Mouse (Mus musculus): ENCODE measurements around the gene Ripor1. TPM values are rescaled to one million over a fixed set of nuclear protein-coding genes. Genes with fewer than 3 reads are reported as not detected.

The Ripor1 gene
- total RNA-seq, 2 experiments from 2014 or later, result 41.7 to 50.9 TPM

DNA sequence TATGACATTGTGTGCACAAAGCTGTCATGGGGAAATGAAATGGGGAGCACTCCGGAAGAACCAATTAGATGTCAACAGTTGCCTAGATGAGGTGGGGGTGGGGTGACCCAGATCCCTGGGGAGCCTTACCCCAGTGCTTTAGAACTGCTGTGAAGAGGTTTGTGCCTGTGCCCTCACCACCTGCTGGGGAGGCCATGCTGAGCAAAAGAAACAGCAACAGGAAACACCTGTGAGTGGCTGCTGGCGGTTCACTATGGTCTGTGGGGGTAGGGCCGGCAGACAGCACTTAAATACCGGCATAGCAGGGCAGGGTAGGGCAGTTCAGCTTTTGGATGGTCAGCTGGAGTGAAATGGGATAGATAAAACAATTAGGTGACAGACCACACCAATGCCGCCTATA, 18.1 kb downstream of the Ripor1 start:
- DNase-seq (ENCODE audit: low spot score), result no peak
- intact Hi-C loops (cut with DNase I), result loop anchor here (2.0 to 5.0 kb wide), 3 partner anchors 56 to 309 kb away; partner anchors contain the start of genes Atp6v0d1 and Ctrl

DNA sequence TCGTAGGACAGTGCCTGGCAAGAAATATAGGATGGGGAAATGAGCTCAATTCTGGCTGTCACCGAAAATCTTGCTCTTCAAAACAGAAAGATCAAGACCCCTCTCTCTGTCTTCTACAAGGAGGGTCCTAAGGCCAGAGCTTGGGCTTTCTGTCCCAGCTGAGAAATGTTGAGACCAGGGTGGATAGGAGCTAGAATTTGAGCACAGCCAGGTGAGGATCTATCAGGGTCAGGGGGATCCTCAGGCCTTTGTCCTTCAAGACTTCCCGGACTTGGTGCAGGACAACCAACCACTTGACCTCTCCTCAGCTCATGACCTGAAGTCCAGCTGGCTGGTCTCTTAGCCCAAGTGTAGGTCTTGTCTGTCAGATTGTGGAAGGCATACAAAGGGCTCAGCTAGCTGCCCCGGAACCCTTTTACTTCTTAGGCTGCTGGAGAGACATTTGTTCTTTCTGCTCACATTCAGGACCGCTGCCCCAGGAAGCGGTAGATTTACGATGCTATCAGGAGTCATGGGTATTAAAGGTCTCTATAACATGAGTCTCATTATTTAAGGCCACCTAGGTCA, 18.7 kb downstream of the Ripor1 start:
- intact Hi-C loops (cut with DNase I), result loop anchor here (2.0 to 5.0 kb wide), 3 partner anchors 56 to 309 kb away; partner anchors contain the start of genes Atp6v0d1 and Ctrl
- no peak for DNase-seq (ENCODE audit: low spot score)

DNA sequence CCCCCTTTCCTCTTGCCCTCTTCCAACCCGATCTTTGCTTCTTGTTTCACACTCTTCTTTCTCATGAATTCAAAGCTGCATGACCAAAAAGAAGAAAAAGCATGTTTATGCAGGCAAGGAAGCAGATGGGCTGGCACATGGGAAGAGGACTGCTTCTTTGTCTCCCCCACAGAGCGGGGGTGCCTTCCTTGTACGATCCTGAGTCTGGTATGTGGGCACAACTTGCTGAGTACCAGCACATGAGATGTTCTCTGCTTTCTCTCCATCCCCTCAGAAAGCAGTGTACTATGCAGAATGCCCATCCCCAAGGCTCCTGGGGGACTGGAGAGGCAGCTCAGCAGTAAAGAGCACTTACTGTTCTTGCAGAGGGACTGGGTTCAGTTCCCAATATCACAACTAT, 19.3 kb downstream of the Ripor1 start:
- no peak for DNase-seq (ENCODE audit: low spot score)
- intact Hi-C loops (cut with DNase I), result loop anchor here (5.0 kb wide), 2 partner anchors 57 to 308 kb away; partner anchors contain the start of genes Atp6v0d1 and Ctrl

DNA sequence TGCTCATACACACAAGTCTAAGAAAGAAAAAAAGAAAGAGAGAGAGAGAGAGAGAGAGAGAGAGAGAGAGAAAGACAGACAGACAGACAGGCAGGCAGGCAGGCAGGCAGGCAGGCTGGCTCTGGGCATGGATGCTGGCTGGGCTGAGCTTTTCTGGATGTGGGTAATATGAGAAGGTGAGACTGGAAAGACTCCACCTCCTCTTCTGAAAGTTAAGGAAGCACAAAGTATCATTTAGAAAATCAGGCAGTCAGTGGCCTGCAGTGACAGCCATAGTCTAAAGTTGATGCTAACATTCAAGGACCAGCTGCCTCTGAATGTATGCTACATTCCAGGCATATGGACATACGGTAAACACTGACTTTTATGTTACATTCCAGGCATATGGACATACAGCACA, 19.8 kb downstream of the Ripor1 start:
- intact Hi-C loops (cut with DNase I), result loop anchor here (5.0 kb wide), 2 partner anchors 58 to 307 kb away; partner anchors contain the start of genes Atp6v0d1 and Ctrl
- DNase-seq (ENCODE audit: low spot score), result no peak

DNA sequence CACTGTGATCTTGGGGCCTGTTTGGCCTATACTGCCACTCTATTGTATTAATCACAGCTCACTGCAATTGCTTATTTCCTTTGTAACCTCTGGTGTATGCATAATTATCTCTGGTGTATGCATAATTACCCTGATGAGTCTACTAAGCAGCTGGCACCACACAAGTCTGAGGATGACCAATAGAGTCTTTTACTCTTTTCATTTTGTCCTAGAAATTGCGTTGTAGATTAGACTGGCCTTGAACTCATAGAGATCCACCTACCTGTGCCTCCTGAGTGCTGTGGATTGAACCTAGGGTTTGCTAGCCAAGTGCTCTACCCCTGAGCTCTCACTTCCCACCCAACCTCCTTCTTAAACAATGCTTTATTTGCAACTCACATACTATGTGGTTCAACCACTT, 21.0 kb downstream of the Ripor1 start:
- DNase-seq (ENCODE audit: low spot score), result no peak
- intact Hi-C loops (cut with DNase I), result no loop called here

DNA sequence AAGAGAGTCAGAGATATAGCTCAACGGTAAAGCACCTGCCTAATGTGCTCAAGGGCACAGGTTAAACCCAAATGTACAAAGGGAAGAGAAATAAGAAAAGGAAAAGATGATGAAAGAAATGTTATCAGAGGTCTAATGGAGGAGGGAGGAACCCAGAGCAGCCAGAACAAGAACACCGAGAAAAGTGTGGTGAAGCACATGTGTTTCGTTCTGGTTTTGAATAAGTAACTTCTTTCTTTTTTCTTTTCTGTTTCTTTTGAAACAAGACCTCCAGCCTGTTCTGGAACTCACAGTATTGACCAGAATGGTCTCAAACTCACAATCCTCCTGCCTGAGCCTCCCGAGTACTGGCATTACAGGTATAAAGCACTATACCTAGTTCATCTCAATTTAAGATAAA, 24.3 kb downstream of the Ripor1 start:
- intact Hi-C loops (cut with DNase I), result no loop called here
- DNase-seq (ENCODE audit: low spot score), result no peak

DNA sequence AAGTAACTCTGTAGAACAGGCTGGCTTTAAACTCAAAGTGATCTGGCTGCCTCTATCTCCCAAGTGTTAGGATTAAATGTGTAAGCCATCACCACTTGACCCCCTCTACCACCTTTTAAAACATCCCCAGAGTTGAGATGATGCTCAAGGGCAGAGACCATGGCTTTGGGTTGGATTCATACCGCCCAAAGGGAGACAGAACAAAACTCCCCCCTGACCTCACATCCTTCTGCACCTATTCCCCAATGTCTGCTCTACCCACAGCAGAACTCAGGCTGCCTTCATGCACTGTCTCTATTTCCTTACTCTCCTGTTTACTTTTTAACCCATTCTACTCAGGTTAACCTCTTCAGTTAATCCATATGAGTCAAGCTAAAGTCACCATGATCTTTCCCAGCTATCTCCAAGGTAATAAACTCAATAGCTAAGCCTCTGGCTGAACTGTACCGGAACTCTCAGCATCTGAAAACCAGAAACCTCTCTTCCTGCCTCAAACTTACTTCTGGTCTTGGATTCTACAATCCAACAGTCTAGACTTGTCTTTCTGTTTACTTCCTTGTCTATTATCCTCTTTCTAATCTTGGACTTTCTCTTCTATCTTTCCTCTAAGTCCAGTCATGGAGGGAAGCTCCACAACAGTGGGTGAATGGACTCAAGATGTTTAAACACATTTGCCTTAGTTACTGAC, 29.9 kb downstream of the Ripor1 start:
- intact Hi-C loops (cut with DNase I), result loop anchor here (2.0 to 5.0 kb wide), 2 partner anchors 20 to 52 kb away; partner anchors contain the start of gene Carmil2

DNA sequence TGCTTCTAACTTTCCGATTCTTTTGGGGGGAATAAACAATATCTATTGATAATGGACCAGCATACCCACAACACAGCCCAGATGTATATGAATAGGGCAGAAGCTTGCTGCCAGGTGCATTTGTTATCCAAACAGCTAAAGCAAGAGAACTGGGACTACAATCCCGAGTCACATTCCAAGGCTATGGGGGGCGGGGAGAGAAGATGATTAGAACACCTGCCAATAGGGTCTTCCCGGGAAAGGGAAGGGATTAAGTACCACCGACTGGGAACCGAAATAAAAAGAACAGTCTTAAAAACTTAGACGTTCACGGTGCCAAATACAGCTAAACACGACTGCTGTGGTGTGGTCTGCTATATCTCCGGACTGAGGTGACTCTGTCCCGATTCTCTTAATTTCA, 30.4 kb downstream of the Ripor1 start:
- no peak for DNase-seq (ENCODE audit: low spot score)
- intact Hi-C loops (cut with DNase I), result loop anchor here (2.0 to 5.0 kb wide), 2 partner anchors 21 to 52 kb away; partner anchors contain the start of gene Carmil2

More for the DNA sequence above, 29.9 kb downstream of the Ripor1 start:
- no peak for DNase-seq (ENCODE audit: low spot score)

DNA sequence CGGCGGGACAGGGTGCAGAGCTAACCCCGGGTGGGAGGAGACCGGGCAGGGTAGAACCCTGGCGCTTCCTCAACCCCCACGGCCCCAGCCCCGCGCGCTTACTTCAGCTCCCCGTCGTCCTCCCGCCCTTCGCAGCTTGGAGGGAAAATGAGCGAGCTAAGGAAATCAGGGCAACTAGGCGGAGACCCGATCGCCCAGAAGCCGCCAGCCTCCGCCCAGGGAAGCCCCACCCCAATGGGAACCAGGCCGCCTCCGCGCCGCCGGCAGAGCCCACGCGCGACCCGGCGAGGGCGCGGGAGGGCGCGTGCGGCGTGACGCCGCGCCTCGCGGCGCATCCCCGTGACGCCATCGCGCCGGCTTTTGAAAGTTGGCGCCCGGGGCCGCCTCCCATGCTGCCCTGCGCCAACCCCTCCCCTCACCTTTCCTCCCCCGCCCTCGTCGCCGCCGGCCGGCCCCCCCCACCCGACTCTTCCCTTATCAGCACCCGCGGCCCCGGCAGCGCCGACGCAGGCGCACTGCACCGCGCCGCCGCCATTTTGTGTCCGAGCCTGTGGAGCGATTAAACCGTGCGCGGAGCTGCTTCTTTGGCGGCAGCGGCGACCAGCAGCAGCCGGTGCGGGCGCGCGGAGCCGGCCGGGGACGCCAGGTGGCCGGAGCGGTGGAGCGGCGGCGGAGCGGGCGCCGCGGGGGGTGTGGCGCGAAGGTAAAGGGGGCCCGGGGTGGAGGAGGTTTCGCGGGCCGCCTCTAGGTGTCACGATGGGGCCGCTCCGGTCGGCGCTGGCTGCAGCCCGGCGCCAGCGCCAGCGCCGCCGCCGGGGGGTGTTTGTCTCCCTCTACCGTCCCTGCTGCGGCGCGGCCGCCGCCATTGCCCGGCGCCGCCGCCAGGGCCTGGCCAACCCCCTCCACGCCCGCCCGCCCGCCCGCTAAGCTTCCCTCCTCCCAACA, 31.2 kb downstream of the Ripor1 start, which contains the start of gene Ctcf:
Gene Ctcf (plus strand): TSS at position 551 of the 945 bp plus-strand sequence.
- peak; percentile 83 for DNase-seq (ENCODE audit: low spot score)
- intact Hi-C loops (cut with DNase I), result loop anchor here (2.0 to 5.0 kb wide), 2 partner anchors 39 to 51 kb away; partner anchors contain the start of gene Carmil2

DNA sequence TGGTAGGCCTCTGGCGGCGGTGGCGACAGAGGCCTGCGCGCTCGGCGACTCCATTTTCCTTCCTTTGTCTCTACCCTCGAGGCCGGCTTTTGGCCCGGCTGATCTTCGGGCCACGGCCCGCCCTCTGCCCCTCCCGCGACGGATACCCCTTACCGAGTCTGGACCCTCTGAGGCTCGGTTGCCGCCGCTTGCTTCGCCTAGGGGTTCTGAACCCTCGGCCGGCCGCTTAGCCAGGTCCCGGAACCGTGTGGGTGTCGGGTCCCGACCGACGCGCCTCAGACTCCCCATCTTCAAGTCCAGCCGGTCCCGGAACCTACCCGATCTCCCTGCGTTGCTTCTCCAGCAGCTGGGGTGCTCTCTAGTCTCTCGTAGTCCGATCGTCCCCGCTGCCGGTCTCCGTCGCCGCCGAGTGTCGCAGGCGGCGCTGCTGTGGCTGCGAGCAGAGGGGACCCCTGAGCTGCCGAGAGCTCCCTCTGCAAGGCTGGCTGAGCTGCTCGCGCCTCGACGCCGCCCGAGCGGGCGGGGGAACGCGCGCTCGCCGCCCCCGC, 32.0 kb downstream of the Ripor1 start, which contains the start of gene Agrp:
Gene Agrp (minus strand): TSS at position 431 of the 548 bp plus-strand sequence.
- no peak for DNase-seq (ENCODE audit: low spot score)
- intact Hi-C loops (cut with DNase I), result loop anchor here (2.0 to 5.0 kb wide), 2 partner anchors 40 to 50 kb away; partner anchors contain the start of gene Carmil2

DNA sequence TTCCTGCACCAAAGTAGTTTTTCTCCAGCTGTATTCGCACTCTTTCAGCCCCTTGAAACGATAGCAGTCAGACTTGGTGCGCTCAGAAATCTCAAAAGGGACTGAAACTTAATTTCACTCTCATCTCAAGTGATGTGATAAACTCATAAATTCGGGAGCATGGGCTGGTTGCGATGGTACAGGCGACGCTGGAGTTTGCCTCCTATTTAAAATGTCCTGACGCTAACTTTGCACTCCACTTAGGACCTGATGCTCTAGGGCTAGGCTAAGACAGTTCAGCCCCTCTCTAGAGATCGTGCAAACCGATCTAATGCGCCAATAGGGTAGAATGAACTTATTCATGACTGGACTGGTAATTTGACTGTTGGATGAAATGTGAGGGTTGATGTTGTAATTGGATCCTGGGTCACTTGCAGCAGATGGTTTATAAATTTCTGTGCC, 32.6 kb downstream of the Ripor1 start:
- DNase-seq (ENCODE audit: low spot score), result no peak
- intact Hi-C loops (cut with DNase I), result loop anchor here (2.0 to 5.0 kb wide), 2 partner anchors 41 to 50 kb away; partner anchors contain the start of gene Carmil2

DNA sequence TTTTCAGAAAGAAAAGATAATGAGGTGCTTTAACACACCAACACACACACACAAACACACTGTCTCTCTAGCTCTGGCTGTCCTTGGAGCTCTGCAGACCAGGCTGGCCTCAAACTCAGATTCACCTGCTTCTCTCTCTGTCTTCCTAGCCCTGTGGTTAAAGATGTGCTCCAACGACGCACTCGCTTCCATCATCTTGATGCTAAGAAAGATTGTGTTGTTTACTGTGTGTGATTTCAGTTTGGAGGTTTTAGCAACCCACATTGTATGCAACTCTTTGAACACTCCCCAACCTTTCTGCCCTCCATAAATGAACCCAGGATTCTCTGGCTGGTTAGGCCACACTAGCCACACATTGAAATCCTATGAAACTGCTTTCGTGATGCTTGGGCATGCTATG, 33.5 kb downstream of the Ripor1 start:
- no peak for DNase-seq (ENCODE audit: low spot score)
- intact Hi-C loops (cut with DNase I), result loop anchor here (5.0 kb wide), 1 partner anchor 49 kb away; the partner anchor contains the start of gene Carmil2

DNA sequence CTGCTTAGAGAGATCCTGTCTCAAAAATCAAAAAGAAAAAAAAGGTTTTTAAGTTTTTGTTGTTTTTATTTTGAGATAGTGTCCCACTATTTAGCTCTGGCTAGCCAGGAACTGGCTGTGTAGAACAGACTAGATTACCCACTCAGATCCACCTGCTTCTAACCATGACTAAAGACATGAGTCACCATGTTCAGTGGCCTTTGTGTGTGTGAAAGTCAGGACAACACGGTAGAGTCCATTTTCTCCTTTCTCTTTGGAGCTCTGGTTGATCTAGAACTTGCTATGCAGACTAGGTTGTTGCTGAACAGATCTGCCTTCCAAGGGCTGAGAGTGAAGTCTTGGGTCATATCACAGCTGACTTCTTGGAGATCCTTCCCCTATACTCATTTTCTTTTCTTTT, 34.8 kb downstream of the Ripor1 start:
- intact Hi-C loops (cut with DNase I), result loop anchor here (5.0 kb wide), 1 partner anchor 47 kb away; the partner anchor contains the start of gene Carmil2

DNA sequence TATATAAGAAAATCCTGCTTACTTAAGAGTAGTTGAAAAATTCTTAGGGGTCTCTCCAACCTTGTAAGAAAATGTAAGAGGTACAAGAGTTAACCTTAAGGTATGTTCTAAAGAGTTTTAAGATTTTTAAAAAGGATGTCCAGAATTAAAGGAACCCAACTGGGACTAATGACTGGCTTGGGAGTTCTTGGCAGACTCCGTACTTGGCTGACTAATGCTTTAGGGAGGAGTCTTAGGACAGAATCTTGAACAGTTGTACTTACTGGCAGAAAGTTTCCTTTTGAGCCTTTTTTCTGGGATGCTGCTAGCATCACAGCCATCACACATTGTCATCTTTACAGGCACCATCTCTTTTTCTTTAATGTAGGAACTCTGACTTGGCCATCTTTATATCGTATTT, 35.5 kb downstream of the Ripor1 start:
- no peak for DNase-seq (ENCODE audit: low spot score)
- intact Hi-C loops (cut with DNase I), result no loop called here

More for the DNA sequence above, 34.8 kb downstream of the Ripor1 start:
- DNase-seq (ENCODE audit: low spot score), result no peak

DNA sequence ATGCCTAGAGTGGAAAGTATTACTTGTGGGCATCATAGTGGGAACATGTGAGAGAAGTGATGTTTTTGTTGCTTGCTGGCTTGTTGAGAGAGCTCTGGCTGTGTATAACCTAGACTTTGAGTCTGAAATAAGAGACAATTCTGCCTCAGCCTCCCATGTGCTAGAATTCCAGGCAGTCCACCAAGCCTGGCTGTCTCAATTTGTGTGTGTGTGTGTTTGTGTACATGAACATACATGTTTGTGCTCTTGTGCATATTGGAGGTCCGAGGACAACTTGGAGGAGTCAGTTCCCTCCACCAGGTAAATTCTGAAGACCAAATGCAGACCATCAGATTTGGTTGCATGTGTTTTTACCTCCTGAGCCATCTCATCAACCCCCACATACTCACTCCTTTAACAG, 40.1 kb downstream of the Ripor1 start:
- intact Hi-C loops (cut with DNase I), result no loop called here
- DNase-seq (ENCODE audit: low spot score), result no peak

DNA sequence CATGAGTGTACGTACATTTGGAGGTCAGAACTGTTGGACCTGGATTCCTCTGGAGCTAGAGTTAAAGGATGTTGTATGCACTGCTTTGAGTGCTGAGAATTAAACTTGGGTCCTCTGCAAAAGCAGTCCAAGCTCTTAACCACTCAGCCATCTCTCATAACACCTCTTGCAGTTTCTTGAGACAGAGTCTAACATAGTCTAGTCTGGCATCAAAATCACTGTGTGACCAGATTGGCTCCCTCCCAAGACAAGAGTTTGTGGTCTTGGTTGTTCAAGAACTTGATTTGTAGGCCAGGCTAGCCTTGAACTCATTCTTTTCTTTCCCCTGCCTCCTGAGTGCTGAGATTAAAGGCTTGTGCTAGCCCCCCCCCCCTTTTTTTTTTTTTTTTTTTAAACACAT, 43.9 kb downstream of the Ripor1 start:
- no peak for DNase-seq (ENCODE audit: low spot score)
- intact Hi-C loops (cut with DNase I), result no loop called here

DNA sequence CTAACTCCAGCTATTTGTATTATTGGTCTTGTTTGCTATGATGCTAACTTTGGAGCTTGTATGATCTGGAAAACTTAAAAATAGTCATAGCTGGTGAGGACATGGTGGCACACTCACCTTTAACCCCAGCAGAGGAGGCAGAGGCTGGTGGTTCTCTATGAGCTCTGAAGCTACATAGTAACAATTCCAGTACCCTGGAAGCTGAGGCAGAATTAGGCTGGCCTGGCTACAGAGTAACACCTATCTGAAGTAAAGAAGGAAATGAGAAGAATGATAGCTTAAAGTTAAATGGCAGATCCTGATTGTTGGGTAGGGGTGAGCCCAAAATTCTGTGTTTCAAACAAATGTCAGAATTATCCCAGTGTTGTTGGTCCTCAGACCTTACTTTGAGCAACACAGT, 52.6 kb downstream of the Ripor1 start:
- intact Hi-C loops (cut with DNase I), result no loop called here
- DNase-seq (ENCODE audit: low spot score), result no peak

DNA sequence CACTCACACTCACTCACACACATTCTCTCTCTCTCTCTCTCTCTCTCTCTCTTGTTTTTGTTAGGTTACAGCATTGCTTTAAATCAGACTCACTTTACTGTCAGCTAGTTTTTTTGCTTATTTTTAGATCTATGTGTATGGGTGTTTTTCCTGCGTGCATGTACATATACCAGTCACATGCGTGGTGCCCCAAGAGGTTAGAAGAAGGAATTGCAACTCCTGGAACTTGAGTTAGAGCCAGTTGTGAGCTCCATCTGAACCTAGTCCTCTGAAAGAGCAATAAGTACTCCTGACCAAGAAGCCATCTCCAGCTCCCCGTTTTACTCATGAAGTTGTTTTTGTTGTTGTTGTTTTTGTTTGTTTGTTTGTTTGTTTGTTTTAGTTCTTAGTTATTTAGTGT, 56.1 kb downstream of the Ripor1 start:
- DNase-seq (ENCODE audit: low spot score), result no peak
- intact Hi-C loops (cut with DNase I), result no loop called here
